Mouse (Mus musculus): ENCODE results near the gene Olfr510. TPM values are rescaled to one million over a fixed set of nuclear protein-coding genes. Genes with fewer than 3 reads are reported as not detected.
"Not testable (repeated sequence)": the region's sequence is repeated elsewhere in the genome, so short reads cannot be mapped to it uniquely, and the experiment has no call there.

Olfr510 gene
- not detected for total RNA-seq (2021)

- intact Hi-C loops (cut with DNase I): no loop called here
- no peak for DNase-seq (ENCODE audit: low spot score in 2 of 2)
Observed at GRCm38 (mm10) chr7:108666118-108666517, at the start of gene Olfr510. Gene Olfr510 (plus strand): TSS chr7:108666418.

GRCm38 (mm10) chr7:108616781-108617180 is 49.4 kb upstream of the Olfr510 start:
- DNase-seq (ENCODE audit: low spot score in 2 of 2); intact Hi-C loops (cut with DNase I): not testable (repeated sequence)

GRCm38 (mm10) chr7:108621514-108621913 is 44.7 kb upstream of the Olfr510 start, which contains the start of gene Olfr507:
Gene Olfr507 (plus strand): TSS chr7:108621814.
- DNase-seq (ENCODE audit: low spot score in 2 of 2): no peak
- intact Hi-C loops (cut with DNase I): no loop called here

GRCm38 (mm10) chr7:108629694-108630093 is 36.5 kb upstream of the Olfr510 start, which contains the start of gene Olfr508:
Gene Olfr508 (plus strand): TSS chr7:108629994.
- no peak for DNase-seq (ENCODE audit: low spot score in 2 of 2)
- intact Hi-C loops (cut with DNase I): no loop called here

GRCm38 (mm10) chr7:108651806-108652205 is 14.4 kb upstream of the Olfr510 start, which contains the start of gene Olfr509:
Gene Olfr509 (minus strand): TSS chr7:108651906.
- DNase-seq (ENCODE audit: low spot score in 2 of 2): no peak
- intact Hi-C loops (cut with DNase I): no loop called here

GRCm38 (mm10) chr7:108662419-108662818 is 3.8 kb upstream of the Olfr510 start:
- intact Hi-C loops (cut with DNase I): no loop called here
- no peak for DNase-seq (ENCODE audit: low spot score in 2 of 2)

GRCm38 (mm10) chr7:108671058-108671457 is 4.8 kb downstream of the Olfr510 start:
- no peak for DNase-seq (ENCODE audit: low spot score in 2 of 2)
- intact Hi-C loops (cut with DNase I): no loop called here

- no peak for DNase-seq (ENCODE audit: low spot score in 2 of 2)
- intact Hi-C loops (cut with DNase I): no loop called here
Observed at GRCm38 (mm10) chr7:108678886-108679285, 12.7 kb downstream of the Olfr510 start.

- intact Hi-C loops (cut with DNase I): no loop called here
- DNase-seq (ENCODE audit: low spot score in 2 of 2): no peak
Observed at GRCm38 (mm10) chr7:108713020-108713419, 46.8 kb downstream of the Olfr510 start, which contains the start of gene Olfr512. Gene Olfr512 (plus strand): TSS chr7:108713320.

Other genes starting within 250 kb of the Olfr510 start
- not detected for gene Olfr497, start 246.0 kb upstream of the Olfr510 start, total RNA-seq (2021)
- gene Olfr498, start 201.1 kb upstream of the Olfr510 start, total RNA-seq (2021): not detected
- gene Olfr502, start 141.4 kb upstream of the Olfr510 start, total RNA-seq (2021): not detected
- not detected for gene Olfr503, start 121.9 kb upstream of the Olfr510 start, total RNA-seq (2021)
- gene Olfr504, start 100.6 kb upstream of the Olfr510 start, total RNA-seq (2021): not detected
- gene Olfr506, start 55.6 kb upstream of the Olfr510 start, total RNA-seq (2021): not detected
- gene Olfr507, start 44.6 kb upstream of the Olfr510 start, total RNA-seq (2021): not detected
- not detected for gene Olfr508, start 36.4 kb upstream of the Olfr510 start, total RNA-seq (2021)
- gene Olfr509, start 14.5 kb upstream of the Olfr510 start, total RNA-seq (2021): under 1 TPM in 1 of 2 experiments, not detected in 1; 0.11 TPM
- not detected for gene Olfr512, start 46.9 kb downstream of the Olfr510 start, total RNA-seq (2021)
- not detected for gene Olfr513, start 84.6 kb downstream of the Olfr510 start, total RNA-seq (2021)
- gene Olfr514, start 159.6 kb downstream of the Olfr510 start, total RNA-seq (2021): not detected
- not detected for gene Olfr516, start 184.1 kb downstream of the Olfr510 start, total RNA-seq (2021)
- gene Olfr517, start 206.0 kb downstream of the Olfr510 start, total RNA-seq (2021): not detected
- gene Olfr518, start 218.6 kb downstream of the Olfr510 start, total RNA-seq (2021): not detected
- gene Olfr519, start 228.0 kb downstream of the Olfr510 start, total RNA-seq (2021): not detected